Mouse (Mus musculus): ENCODE measurements at regions not wholly inside any gene's neighbourhood (a gene's known extent, or its start where the extent isn't known, plus 50 kb on each side); places are given as distances from the start of the nearest gene placed in this dataset.
A peak's percentile ranks its signal among the peaks of the same experiment; 100 is the strongest.

DNA sequence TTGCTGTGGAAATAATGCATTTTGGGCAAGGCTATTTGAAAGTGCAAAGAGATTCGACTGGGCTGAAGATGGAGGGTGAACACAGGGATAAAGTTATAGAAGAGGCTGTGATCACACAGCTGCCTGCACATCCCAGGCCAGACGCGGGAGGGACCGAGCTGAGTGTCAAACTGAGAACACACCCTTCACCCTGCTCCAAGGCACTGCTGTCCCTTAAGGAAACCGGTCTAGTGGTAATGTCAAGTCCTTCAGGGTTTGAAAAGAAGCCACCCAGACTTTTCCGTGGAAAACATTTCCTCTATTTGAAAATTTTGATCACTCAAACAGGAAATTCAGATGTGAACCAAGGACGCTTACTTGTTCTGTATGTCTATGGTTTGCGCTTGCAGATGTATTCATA lies 134.6 kb downstream of the Gm11011 start:
- DNase-seq (ENCODE audit: low spot score in 2 of 2), result no peak

DNA sequence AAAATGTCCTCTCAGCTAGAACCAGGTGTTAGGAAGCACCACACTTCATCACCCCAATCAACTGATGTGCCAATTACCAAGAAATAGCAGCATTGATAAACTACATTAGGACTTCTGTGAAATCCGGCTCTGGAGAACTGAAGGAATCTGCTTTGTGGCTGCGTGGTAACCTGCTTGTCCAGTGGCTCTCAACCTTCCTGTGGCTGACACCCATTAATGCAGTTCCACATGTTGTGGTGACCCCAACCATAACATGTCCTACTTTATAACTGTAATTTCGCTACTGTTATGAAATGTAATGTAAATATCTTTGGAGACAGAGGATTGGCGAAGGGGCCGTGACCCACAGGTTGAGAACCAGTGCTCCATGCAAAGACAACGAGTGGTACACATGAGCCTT lies 136.7 kb downstream of the Gm11011 start:
- DNase-seq (ENCODE audit: low spot score in 2 of 2), result no peak

DNA sequence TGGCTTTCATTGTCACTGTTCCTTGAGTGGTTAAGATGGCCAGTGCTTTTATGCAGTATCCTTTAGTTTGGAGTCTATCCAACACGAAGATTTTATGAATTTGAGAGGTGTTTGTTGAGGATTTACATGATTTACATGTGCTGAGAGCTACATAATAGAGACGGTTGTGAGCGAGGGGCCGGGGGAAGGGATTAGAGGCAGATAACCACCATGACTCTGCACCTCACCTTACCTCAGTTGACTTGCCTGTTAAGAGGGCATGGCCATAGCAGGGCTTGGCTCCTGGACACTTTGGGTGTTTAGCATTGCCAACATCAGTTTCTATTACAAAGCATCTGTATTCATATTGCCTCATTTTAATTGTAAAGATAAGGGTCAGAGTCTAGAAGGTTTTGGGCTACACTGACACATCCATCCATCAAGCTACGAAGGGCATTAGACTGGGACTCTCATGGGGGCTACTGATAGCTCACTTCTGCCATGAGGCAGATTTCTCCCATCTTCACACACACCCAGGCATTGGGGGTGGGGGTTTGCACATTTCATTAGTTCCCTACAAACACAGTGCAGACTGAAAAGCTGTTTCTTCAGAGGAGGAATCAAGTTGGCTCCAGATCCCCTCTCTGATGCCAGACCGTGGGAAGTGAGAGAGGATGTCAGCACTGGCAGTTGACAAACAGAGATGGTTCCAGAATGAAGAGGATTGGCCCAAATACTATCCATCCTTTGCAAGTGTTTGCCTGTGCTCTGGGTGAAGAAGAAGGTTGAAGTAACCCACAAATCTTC lies 139.9 kb downstream of the Gm11011 start:
- DNase-seq (ENCODE audit: low spot score in 2 of 2), result peak; percentile 57 to 60

DNA sequence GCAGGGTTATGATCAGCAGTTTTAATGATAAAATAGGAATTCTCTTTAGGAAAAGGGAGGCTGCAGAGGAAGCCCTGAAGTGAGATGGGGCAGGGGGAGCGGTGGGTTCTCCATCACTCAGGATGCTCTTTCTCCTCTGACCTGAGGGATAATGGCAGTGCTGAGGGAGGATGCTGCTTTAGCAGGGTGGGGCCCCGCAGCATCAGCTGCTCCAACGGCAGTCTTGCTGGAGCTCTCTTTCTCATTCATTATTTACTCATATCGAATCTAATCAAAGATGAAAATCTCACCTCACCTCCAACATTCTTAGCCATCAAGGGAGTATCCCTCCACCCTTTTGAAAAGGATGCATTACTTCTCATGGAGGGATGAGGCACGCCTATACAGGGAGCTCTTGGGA lies 141.7 kb downstream of the Gm11011 start:
- no peak for DNase-seq (ENCODE audit: low spot score in 2 of 2)

DNA sequence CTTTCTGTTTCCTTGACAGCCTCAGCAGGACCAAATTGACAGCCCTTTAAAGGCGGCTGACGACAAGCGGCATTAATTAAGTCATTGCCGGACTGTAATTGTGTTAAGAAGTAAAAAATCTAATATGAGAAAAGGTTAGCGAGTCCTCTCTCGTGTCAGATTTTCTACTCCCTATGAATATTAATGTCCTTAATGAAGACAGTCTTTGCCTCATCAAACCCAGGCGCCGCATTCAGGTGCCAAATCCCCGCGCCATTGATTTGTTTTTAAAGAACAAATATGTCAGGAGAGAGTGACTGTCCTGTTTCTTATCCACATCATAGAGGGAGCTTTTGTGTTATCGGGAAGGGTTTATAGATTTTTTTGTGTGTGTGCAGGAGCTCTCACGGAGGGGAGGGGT lies 142.2 kb downstream of the Gm11011 start:
- no peak for DNase-seq (ENCODE audit: low spot score in 2 of 2)

DNA sequence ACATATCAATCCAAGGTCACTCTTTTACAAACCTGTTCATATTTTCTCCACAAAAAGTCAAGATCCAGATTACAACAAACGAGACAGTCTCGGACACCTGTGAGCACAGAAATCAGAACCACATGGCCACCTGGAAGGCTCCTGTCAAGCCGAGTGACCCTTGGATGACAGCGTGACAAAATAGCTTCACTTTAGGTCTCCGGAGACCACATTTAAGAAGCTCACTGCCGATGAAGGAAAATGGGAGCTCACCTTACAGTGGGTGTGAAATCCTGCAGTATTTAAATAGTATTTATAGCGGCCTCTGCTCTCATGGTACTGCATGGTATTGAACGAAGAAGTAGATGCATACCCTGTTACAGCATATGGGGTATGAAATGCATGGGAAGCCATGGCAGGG lies 144.3 kb downstream of the Gm11011 start:
- DNase-seq (ENCODE audit: low spot score in 2 of 2), result no peak

DNA sequence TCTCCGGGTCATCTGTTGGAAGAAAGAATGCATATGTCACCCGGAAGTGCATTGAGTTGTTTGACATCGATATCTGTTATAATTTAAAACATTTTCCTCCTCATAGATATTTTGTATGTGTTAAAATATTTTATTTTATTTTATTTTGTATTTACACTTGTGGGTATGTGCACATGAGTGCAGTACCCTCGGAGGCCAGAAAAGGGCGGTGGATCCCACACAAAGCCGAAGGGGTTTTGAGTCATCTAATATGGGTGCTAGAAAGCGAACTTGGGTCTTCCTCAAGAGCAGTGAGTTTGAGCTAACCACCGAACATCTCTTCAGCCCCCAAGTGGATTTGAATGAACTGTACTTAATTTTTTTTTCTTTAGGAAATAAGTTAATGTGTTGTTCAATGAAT lies 156.0 kb downstream of the Gm11011 start:
- no peak for DNase-seq (ENCODE audit: low spot score in 2 of 2)

DNA sequence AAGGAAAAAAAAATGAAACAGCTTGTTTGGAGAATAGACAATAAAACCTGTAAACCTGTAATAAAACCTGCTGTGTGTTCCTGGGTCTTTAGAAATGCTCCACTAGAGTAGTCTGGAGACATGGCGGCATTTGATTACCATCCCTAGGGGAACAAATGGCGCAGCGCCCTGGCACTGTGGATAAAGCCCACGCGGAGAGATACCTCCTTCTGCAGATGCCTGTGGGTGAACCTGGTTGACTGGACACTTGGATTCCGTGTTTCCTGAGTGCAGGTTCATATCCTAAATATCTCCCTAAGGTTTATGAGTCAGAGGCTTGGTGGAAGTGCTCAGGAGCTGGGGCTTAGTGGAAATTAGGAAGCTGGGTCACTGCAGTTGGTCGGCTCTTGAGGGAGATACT lies 158.1 kb downstream of the Gm11011 start:
- no peak for DNase-seq (ENCODE audit: low spot score in 2 of 2)

DNA sequence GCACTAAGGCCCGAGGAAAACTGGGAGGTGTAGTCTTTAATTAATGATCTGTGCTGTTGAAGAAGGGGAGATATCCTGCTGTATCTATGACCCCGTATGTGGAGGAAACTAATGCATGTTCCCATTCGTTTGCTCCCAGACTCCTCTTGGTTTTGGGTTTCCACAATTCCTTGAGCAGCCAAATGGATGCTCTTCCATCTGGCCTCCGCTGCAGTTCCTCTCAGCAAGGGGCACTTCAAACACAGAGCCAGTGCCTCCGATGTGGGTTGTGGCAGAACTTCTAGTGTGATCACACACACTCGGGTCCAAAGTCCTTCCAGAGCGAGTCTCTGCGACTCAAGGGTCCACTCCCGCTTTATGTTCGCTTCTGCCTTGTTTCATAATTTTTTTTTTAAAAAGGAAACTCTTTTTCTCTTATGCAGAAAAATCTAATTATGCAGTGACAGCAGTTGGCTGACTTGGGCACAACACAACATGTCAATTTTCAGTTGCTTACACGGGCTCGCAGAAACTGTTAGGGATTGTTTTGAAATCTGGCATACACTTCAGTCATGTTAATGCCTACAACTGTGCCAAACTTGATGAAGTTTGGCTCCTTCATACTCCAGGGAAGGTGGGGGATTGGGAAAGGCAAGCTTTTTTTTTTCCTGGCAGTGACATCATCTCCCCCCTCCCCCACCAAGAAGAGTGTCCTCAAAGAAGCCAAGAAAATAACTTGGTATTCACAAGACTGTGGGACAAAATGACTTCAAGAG lies 163.2 kb downstream of the Gm11011 start:
- peak in 1 of 2 experiments; percentile 14 for DNase-seq (ENCODE audit: low spot score in 2 of 2)

DNA sequence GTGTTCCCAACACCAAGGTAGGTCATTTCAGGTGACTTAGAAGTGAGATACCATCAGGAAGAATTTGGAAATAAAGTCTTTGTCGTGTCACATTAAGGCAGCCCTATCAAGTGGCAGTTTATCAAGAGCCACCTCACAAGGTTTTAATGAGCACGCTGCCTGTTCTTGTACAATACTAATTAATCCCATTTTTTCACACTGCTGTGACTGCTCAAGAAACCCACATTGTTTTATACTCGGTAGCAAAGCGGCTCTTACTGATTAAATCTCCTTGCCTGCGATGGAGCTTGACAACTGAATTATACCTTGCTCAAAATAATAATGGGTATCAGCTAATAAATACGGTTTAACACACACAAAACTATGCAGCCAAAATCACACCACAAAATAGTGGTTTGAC lies 175.2 kb downstream of the Gm11011 start:
- DNase-seq (ENCODE audit: low spot score in 2 of 2), result no peak

DNA sequence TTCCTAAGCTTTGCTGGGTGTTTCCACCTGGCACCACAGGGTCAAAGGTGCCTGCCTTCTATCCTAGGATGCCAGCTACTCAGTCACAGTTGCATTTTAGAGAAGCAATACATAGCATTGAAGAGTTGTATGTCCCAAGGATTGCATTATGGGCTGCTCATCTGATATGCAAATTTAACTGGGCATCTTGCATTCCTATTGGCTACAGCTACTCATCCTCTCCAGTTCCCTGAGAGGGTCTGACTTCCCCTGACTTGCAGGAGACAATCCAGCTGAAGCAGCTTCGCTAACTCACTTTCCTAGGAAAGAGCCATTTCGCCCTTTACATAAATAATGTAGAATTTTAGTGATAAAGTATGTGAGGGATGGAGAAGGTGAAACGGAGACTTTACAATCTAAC lies 177.5 kb downstream of the Gm11011 start:
- DNase-seq (ENCODE audit: low spot score in 2 of 2), result no peak

DNA sequence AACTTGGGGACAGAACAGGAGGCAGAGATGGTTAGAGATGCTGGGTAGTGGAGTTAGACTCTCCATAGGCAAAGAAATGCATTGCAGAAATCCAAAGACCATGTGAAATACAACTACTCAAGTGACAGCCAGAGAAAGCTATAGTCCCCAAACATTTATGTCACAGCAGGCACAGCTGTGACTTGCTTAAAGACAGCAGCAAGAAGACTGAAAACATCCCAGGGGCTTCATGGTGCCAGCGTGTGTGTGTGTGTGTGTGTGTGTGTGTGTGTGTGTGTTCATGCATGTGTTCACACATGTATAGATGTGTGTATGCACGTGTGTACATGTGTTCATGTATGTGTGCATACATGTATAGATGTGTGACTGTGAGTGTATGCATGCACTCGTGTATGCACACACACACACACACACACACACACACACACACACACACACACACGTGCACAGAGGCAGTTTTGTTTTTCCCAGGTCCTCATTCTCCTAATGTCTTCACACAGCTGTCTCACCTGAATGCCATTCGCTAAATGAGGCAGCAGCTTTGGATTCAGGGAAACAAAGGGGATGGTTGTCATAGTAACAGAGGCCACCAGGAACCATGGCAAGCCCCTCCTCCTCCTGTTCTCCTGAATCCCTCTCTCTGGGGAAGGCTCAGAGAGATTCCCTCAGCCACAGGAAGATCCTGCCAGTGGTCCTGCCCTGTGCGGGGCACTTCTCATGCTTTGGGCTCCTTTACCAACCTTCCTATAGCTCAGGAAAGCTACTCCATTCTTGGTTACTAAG lies 182.4 kb downstream of the Gm11011 start:
- no peak for DNase-seq (ENCODE audit: low spot score in 2 of 2)

DNA sequence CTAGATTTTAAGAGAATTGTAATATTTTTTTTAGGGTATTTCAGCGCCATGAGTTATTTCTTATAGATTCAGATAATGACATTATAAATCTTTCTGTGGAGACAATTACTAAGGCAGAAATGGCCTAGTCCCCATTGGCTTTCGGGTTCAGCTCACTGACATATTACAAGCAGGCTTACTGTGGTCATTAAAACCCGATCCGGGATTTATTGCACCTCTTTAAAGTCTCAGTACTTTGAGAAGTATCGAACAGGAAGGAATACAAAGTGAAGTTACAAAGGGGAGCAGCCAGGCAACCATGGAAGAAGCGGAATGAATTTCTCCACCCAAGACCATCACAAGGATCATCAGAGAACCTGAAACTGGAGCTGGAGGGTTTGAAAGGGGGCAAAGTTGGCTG lies 189.8 kb downstream of the Gm11011 start:
- DNase-seq (ENCODE audit: low spot score in 2 of 2), result no peak

DNA sequence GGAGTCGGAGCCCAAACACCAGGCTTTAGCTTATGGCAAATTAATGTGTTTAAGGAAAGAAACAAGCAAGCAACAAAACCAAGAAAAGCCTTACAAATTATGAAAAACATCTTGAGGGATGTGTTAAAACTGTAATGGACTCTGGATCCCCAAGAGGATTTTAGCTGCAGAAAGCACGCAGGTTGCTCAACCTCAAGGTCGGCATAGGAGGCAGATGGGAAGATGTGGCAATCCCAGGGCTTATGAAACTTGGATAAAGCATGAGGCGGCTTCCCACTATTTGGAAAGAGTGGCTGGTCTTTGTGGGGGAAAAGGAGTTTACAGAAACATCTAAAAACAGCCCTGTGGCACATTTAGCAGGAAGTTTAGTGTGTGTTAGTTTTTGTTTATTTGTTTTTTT lies 190.5 kb downstream of the Gm11011 start:
- no peak for DNase-seq (ENCODE audit: low spot score in 2 of 2)

DNA sequence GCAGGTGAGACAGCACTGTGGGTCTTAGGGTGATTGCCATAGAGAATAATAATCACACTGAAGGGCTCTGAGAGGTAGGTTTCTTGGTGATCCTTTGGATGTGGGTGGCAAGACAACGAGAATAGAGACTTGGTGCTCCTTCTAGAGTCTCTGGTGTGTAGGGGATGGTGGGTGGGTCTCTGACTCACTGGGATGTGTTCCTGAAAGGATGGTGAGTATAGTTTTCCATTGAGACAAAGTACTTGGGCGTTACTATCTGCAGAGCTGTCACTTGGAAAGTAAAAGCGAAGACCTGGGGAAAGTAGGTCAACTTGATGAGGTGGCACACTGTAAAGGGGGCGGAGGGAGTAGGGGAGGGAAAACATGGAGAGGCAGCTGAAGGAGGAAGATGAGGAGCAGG lies 191.3 kb downstream of the Gm11011 start:
- no peak for DNase-seq (ENCODE audit: low spot score in 2 of 2)

DNA sequence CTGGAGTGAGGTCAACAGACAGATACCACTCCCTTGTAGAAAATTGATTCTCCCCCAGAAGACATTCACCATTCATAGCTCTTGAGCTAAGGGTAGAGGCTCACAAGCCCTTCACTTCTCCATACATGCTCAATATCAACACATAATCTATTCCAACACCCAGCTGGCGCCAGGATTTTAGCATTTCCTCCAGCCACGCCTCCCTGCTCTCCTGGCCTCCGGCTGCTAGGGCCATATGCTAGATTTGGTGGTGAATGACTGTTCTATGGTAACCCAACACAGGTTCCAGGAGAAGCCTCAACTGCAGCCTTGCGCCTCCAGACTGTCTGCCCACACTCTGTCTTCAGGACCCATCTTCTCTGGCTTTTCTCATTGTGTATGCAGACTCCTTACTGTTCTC lies 197.9 kb downstream of the Gm11011 start:
- no peak for DNase-seq (ENCODE audit: low spot score in 2 of 2)

DNA sequence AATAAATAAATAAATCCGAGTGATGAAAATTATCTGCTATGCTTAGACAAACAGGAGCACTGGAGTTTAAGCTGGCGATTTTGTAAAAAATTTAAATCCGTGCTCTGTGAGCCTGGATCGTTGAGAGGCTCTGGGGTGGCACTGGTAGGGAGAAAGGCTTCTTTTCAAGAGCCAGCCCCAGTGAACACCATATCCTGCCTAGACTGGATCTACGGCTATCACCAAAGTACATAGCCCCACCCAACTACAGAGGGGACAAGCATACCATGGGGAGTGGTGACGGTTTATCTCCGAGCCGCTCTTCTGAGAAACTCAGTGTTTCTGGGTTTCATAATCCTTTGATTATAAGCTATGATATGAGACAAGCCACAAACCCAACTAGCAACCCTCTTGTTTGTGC lies 199.0 kb downstream of the Gm11011 start:
- no peak for DNase-seq (ENCODE audit: low spot score in 2 of 2)

DNA sequence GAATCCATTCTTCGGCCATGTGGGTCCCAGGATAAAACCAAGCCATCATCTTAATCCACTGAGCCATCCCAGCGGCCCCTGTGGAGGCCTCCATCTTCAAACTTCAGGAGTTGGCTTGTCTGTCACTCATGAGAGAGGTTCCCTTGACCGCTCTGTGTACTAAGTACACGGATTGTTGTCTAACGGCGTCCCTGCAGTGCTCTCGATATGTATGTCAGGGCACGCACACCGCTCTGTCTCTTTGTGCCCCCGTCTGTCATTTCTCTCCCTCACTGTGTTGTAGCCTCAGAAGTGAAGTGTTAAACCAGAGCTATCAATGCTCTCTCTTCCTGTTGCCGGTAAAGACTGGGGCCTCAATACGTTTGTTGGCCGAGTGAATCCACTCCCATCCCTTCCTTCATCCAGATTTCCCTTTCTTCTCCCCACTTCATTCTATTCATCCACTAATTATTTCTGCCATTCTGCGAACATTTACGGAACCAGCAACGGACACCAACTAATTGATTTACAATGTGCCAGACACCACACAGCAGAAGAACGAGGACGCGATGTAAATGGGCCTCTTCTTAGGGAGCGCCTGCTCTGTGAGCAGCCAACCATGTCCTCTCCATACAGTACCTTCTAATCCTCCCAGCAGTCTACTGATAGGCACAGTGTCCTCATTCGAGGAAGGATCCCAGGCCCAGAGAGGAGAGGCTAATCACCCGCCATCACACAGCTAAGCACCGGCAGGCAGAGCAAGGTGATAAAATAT lies 199.6 kb downstream of the Gm11011 start:
- no peak for DNase-seq (ENCODE audit: low spot score in 2 of 2)

DNA sequence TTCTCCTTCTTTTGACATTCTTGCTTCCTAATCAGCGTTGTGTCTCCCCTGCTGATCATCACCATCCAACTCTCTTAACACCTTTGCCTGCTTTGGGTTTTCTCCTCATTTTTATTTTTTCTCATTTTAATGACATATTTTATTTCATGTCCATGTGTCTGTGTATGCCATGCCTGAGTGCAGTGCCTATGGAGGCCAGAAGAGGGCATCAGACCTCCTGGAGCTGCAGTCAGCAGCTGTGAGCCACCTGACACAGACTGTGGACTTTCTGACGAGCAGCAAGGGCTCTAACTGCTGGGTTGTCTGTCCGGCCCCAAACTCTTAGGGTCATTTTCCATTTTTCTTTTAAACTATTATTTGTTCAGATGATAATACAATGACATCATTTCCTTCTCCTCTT lies 203.8 kb downstream of the Gm11011 start:
- no peak for DNase-seq (ENCODE audit: low spot score in 2 of 2)

DNA sequence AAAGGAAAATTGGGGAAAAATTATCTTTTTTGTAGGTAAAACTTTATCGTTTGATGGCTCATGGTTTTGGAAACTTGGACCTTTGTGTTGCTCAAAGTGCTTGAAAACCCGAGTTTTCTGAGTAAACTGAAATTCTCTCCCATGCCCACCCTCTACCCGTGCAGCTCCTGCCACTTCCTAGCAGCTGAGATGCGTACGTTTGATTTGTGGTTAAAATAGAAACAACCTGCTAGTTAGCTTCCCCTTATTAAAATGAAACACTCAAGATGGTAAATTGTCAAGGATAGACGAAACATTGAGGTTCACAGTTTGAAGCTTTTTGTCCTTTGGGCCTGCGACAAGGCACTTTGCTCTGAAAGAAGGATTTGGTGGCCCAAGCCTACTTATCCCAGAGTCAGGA lies 214.5 kb downstream of the Gm11011 start:
- no peak for DNase-seq (ENCODE audit: low spot score in 2 of 2)

DNA sequence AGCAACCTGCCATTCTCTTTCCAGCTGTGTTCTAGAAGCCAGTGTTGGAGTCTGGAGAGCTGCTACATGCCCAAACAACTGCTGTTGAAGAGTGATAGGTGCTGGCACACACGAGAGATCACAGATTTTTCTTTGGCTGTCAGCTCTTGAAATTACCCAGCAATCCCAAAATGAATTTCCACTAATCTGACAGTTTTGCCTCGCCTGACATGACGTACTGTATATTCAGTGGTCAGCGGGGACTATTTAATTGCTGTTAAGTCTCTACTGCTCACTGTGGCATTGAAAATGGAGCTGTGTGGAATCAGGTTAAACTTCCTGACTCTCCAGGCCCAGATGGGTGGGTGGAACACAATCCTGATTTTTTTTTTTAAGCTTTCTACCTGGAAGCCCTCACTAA lies 222.5 kb downstream of the Gm11011 start:
- no peak for DNase-seq (ENCODE audit: low spot score in 2 of 2)

All from layer of hippocampus, postnatal 10 days (tissue).